Mouse (Mus musculus) liver, embryonic 11.5 days (tissue): ENCODE measurements around the gene Tmem108. TPM values are rescaled to one million over a fixed set of nuclear protein-coding genes. Genes with fewer than 3 reads are reported as not detected.

ENCODE experiments used
- ATAC-seq: fragments of 200-750 bp; cut with Nextera tagmentation; replicated peaks from 2 replicates; pipeline ENCODE4 v1.8.0; 2017; ENCODE audit warnings: moderate number of reproducible peaks, mild to moderate bottlenecking, moderate TSS enrichment, moderate library complexity; ENCODE audit not compliant: low FRiP score
- DNase-seq: peaks from one replicate; pipeline ENCODE4 v3.0.0-alpha.2; 2017; ENCODE audit warnings: low spot score
- H3K27ac ChIP-seq: fragments of 300-500 bp; sonication (generic); 2 replicates; pipeline ENCODE4 v1.5.1; 2014; ENCODE audit warnings: mild to moderate bottlenecking, low read depth, low read length, control low read depth
- H3K27me3 ChIP-seq: fragments of 300-500 bp; sonication (generic); replicated peaks from 2 replicates; pipeline ENCODE4 v1.6.1; 2014; ENCODE audit warnings: low read length, mixed read lengths; ENCODE audit not compliant: control insufficient read depth, insufficient read depth
- H3K36me3 ChIP-seq: fragments of 300-500 bp; sonication (generic); 2 replicates; pipeline ENCODE4 v1.6.1; 2014; ENCODE audit warnings: mild to moderate bottlenecking, low read length, moderate library complexity, mixed read lengths; ENCODE audit not compliant: control insufficient read depth, insufficient read depth
- H3K4me1 ChIP-seq: fragments of 300-500 bp; sonication (generic); replicated peaks from 2 replicates; pipeline ENCODE4 v1.6.1; 2014; ENCODE audit warnings: low read length, mixed read lengths; ENCODE audit not compliant: control insufficient read depth, insufficient read depth
- H3K4me2 ChIP-seq: fragments of 300-500 bp; sonication (generic); 2 replicates; pipeline ENCODE4 v1.6.1; 2014; ENCODE audit warnings: mild to moderate bottlenecking, control low read depth, moderate library complexity
- H3K4me3 ChIP-seq: fragments of 300-500 bp; sonication (generic); 2 replicates; pipeline ENCODE4 v1.5.1; 2014; ENCODE audit warnings: low read depth, low read length, control low read depth
- H3K9ac ChIP-seq: fragments of 300-500 bp; sonication (generic); 2 replicates; pipeline ENCODE4 v1.6.1; 2014; ENCODE audit warnings: low read depth, low read length, control low read depth
- H3K9me3 ChIP-seq: fragments of 300-500 bp; sonication (generic); 2 replicates; pipeline ENCODE4 v1.6.1; 2016; ENCODE audit warnings: low read length, inconsistent platforms, mixed read lengths; ENCODE audit not compliant: control insufficient read depth
- WGBS: fragments of 180-500 bp; shearing (Covaris S2); extraction: QIAGEN DNeasy Blood & Tissue Kit; methylation state at CpG from one replicate; pipeline ENCODE4 v1.1.7; 2014; 5-methylcytosine and 5-hydroxymethylcytosine counted together
- polyA plus RNA-seq: library from polyadenylated mRNA; unstranded; fragments of >200 nt; fragmentation: Nextera tagmentation; extraction: Ambion mirVana; gene quantifications from 2 replicates; pipeline ENCODE4 v1.2.1, GENCODE M21; 2014

Gene Tmem108
- polyA plus RNA-seq, 1 experiment from 2014 or later, result 17.6 TPM

GRCm38 (mm10) chr9:103486262-103486661, 275.4 kb downstream of the Tmem108 start:
- Histone ChIP-seq H3K27me3 (no peaks in the 10 kb centered on the region), H3K4me1 (peaks cover 8% of the 10 kb centered on the region), H3K4me3 (no peak overlapping the region), H3K9ac (no peak overlapping the region), H3K27ac (no peak overlapping the region), H3K4me2 (no peak overlapping the region), H3K9me3 (no peaks in the 10 kb centered on the region), H3K36me3 (peaks cover 3% of the 10 kb centered on the region; the same call in 1 of the 2 replicates)
- DNase-seq, result no peak
- WGBS, result 51% methylated on average over 6 of the region's 6 CpGs
- no peak for ATAC-seq

- no peaks in the 10 kb centered on the region for H3K9me3 ChIP-seq
- no peak overlapping the region for H3K4me2 ChIP-seq
- peaks cover 3% of the 10 kb centered on the region; the same call in 1 of the 2 replicates for H3K36me3 ChIP-seq
- 24% methylated on average over 8 of the region's 8 CpGs for WGBS
- DNase-seq (no peak), ATAC-seq (no peak)
- H3K27ac ChIP-seq, result no peak overlapping the region
- no peaks in the 10 kb centered on the region for H3K27me3 ChIP-seq
- H3K4me3 ChIP-seq, result no peak overlapping the region
- peaks cover 8% of the 10 kb centered on the region for H3K4me1 ChIP-seq
- H3K9ac ChIP-seq, result no peak overlapping the region
These were observed 276.0 kb downstream of the Tmem108 start for GRCm38 (mm10) chr9:103485606-103486005.

DNA sequence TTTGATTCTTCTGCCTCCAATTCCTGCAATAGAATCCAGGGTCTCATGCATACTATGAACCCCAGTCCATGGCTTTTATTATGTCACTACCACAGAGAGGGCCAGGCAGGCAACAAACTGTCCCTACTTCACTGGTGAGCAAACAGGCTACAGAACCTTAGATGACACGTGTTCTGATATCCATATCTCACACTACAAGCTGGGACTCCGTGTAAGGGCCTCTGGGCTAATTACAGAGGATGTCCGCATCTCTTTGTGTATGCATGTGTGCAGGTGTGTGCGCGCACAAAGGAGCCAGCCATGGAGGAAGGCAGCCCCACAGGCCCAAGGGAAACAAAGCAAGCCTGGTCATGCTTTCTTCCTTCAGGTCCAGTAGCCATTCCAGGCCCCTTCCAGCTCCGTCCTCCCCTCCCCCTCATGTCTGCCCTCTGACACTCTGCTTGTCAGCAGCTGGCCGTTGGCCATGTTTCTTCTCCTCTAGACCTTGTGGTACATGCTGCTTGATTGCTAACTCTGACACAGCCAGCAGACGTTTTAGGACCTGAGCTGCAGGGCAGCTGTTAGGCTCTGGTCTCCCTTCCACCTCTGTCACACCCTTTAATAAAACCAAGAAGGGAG, 280.9 kb downstream of the Tmem108 start:
- 52% methylated on average over 8 of the region's 8 CpGs for WGBS
- Histone ChIP-seq H3K36me3 (no peaks in the 10 kb centered on the region), H3K27me3 (no peaks in the 10 kb centered on the region), H3K4me2 (no peak overlapping the region), H3K4me1 (peaks cover 8% of the 10 kb centered on the region), H3K27ac (no peak overlapping the region), H3K9me3 (no peaks in the 10 kb centered on the region), H3K9ac (no peak overlapping the region), H3K4me3 (no peak overlapping the region)
- ATAC-seq, result no peak
- DNase-seq, result no peak

DNA sequence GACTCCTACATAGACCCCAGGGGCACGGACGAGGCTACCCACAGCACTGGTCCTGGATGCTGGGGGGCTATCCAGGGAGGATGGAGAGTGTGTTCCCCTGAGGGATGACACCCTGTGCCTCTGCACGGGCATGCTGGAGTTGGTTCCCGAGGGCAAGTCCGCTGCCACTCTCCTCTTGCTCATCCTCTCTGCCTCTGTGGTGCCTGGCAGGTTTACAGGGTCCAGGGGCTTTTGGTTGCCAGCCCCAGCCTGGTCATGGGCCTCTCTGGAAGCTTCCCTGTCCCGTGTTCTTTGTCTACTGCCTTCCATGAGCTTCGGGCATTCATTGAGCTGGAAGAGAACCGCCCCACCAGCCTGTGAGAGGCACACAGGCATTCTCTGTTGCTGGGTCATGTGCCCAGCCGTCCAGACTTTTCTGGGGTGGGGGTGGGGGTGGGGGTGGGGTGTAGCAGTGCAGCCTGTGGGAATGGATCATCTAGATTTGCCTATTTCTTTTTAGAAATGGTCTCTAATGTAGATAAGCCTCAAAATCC, 281.5 kb downstream of the Tmem108 start, which contains the start of gene Bfsp2:
TSS of gene Bfsp2 (minus strand) at position 377 of the 533 bp plus-strand sequence.
- 74% methylated on average over 9 of the region's 9 CpGs for WGBS
- Histone ChIP-seq H3K4me1 (peaks cover 2% of the 10 kb centered on the region; the same call in 1 of the 2 replicates), H3K9ac (no peak within 1 kb of the TSS), H3K27me3 (no peaks in the 10 kb centered on the region), H3K9me3 (no peaks in the 10 kb centered on the region), H3K36me3 (no peaks in the 10 kb centered on the region), H3K4me3 (no peak within 1 kb of the TSS), H3K27ac (no peak within 1 kb of the TSS), H3K4me2 (no peak within 1 kb of the TSS)
- ATAC-seq (no peak), DNase-seq (no peak)

GRCm38 (mm10) chr9:103475414-103475813, 286.2 kb downstream of the Tmem108 start:
- DNase-seq (no peak), ATAC-seq (no peak)
- no peaks in the 10 kb centered on the region for H3K9me3 ChIP-seq
- no peaks in the 10 kb centered on the region for H3K36me3 ChIP-seq
- 0 out of 2 replicates have a peak, but pooled peaks cover 5% of the 10 kb centered on the region for H3K4me1 ChIP-seq
- H3K4me3 ChIP-seq, result no peak overlapping the region
- 71% methylated on average over 6 of the region's 6 CpGs for WGBS
- no peak overlapping the region for H3K4me2 ChIP-seq
- H3K27ac ChIP-seq, result no peak overlapping the region
- no peaks in the 10 kb centered on the region for H3K27me3 ChIP-seq
- no peak overlapping the region for H3K9ac ChIP-seq

GRCm38 (mm10) chr9:103473915-103474688, 287.5 kb downstream of the Tmem108 start:
- H3K36me3 ChIP-seq, result no peaks in the 10 kb centered on the region
- whole genome bisulfite sequencing, result 25% methylated on average over 13 of the region's 13 CpGs
- no peaks in the 10 kb centered on the region for H3K9me3 ChIP-seq
- no peak overlapping the region for H3K9ac ChIP-seq
- peak overlapping the region; percentile 35 for H3K4me2 ChIP-seq
- H3K27me3 ChIP-seq, result no peaks in the 10 kb centered on the region
- H3K27ac ChIP-seq, result no peak overlapping the region
- 0 out of 2 replicates have a peak, but pooled peaks cover 5% of the 10 kb centered on the region for H3K4me1 ChIP-seq
- DNase-seq, result no peak
- H3K4me3 ChIP-seq, result no peak overlapping the region
- peak; percentile 52 for ATAC-seq

- H3K36me3 ChIP-seq, result no peaks in the 10 kb centered on the region
- no peaks in the 10 kb centered on the region for H3K27me3 ChIP-seq
- 47% methylated on average over 11 of the region's 11 CpGs for WGBS
- no peak overlapping the region for H3K27ac ChIP-seq
- no peak overlapping the region for H3K9ac ChIP-seq
- H3K4me3 ChIP-seq, result no peak overlapping the region
- no peak for ATAC-seq
- no peak for DNase-seq
- no peak overlapping the region for H3K4me2 ChIP-seq
- 0 out of 2 replicates have a peak, but pooled peaks cover 5% of the 10 kb centered on the region for H3K4me1 ChIP-seq
- H3K9me3 ChIP-seq, result no peaks in the 10 kb centered on the region
These were observed 289.9 kb downstream of the Tmem108 start for GRCm38 (mm10) chr9:103471784-103472183.

DNA sequence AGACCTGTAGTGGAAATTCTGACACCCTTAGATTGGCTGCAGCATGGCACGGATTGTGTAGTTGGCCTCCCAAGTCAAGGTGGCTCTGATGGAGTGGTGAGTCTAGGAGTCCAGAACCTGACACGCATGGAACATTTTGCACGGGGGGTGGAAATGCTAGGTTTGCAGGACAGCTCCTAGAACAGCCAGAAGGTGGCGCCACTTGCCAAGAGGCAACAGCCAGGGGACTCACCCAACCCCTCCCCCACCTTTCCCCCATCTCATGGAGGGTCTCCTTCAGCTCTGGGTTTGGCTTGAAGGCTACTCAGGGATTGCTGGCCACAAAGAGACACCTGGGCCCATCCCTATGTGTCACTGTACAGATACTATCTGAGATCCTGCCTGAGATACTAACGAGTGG, 292.1 kb downstream of the Tmem108 start:
- no peak for ATAC-seq

More for the DNA sequence above, 292.1 kb downstream of the Tmem108 start:
- Histone ChIP-seq H3K27me3 (no peaks in the 10 kb centered on the region), H3K9ac (no peak overlapping the region), H3K9me3 (no peaks in the 10 kb centered on the region), H3K4me2 (no peak overlapping the region), H3K4me3 (no peak overlapping the region), H3K36me3 (no peaks in the 10 kb centered on the region), H3K4me1 (0 out of 2 replicates have a peak, but pooled peaks cover 5% of the 10 kb centered on the region), H3K27ac (no peak overlapping the region)
- DNase-seq, result no peak
- WGBS, result 58% methylated on average over 5 of the region's 5 CpGs
